Mouse (Mus musculus) liver, embryonic 14.5 days (tissue): ENCODE measurements around the gene Serpina11. TPM values are rescaled to one million over a fixed set of nuclear protein-coding genes. Genes with fewer than 3 reads are reported as not detected.

Experiments
- ATAC-seq: fragments of 200-750 bp; cut with Nextera tagmentation; 2 replicates; pipeline ENCODE4 v1.8.0; 2017; ENCODE audit warnings: moderate number of reproducible peaks, mild to moderate bottlenecking, moderate library complexity; ENCODE audit not compliant: insufficient read depth
- DNase-seq, 3 experiments: peaks; one replicate each; pipeline ENCODE4 v3.0.0-alpha.2; 2012 to 2013; ENCODE audit warnings: low read depth in 3 of 3, low spot score in 3 of 3
- H3K27ac ChIP-seq: fragments of 300-500 bp; sonication (generic); 2 replicates; pipeline ENCODE4 v1.5.1; 2014; ENCODE audit warnings: moderate library complexity, mild to moderate bottlenecking, control low read depth, inconsistent platforms
- H3K27me3 ChIP-seq: fragments of 300-500 bp; sonication (generic); 2 replicates; pipeline ENCODE4 v1.6.1; 2014; ENCODE audit warnings: mild to moderate bottlenecking, low read length, moderate library complexity; ENCODE audit not compliant: control insufficient read depth, insufficient read depth
- H3K36me3 ChIP-seq: fragments of 300-500 bp; sonication (generic); replicated peaks from 2 replicates; pipeline ENCODE4 v1.6.1; 2014; ENCODE audit warnings: low read depth; ENCODE audit not compliant: control insufficient read depth, insufficient read depth
- H3K4me1 ChIP-seq, 2 experiments: fragments of 200-500 bp in 1 of 2; fragments of 300-500 bp in 1 of 2; sonication (generic) in 1 of 2; replicated peaks; 2 replicates each; pipeline ENCODE4 v1.6.1; 2012 to 2014; ENCODE audit warnings: antibody characterized with exemption in 1 of 2, inconsistent platforms in 1 of 2, low read length in 1 of 2; ENCODE audit not compliant: control insufficient read depth in 2 of 2, insufficient read depth in 2 of 2
- H3K4me2 ChIP-seq: fragments of 300-500 bp; sonication (generic); 2 replicates; pipeline ENCODE4 v1.6.1; 2014; ENCODE audit warnings: low read depth, mild to moderate bottlenecking, control low read depth, moderate library complexity
- H3K4me3 ChIP-seq, 2 experiments: fragments of 200-500 bp in 1 of 2; fragments of 300-500 bp in 1 of 2; sonication (generic) in 1 of 2; 2 replicates each; pipeline ENCODE4 v1.5.1; 2012 to 2014; ENCODE audit warnings: low read depth in 2 of 2, low read length in 2 of 2, mild to moderate bottlenecking in 2 of 2, control low read depth in 1 of 2, inconsistent platforms in 1 of 2, moderate library complexity in 1 of 2; ENCODE audit not compliant: insufficient read depth in 1 of 2
- H3K9ac ChIP-seq: fragments of 300-500 bp; sonication (generic); replicated peaks from 2 replicates; pipeline ENCODE4 v1.6.1; 2014; ENCODE audit warnings: mild to moderate bottlenecking, control low read depth, moderate library complexity
- H3K9me3 ChIP-seq: fragments of 300-500 bp; sonication (generic); 2 replicates; pipeline ENCODE4 v1.6.1; 2016; ENCODE audit warnings: low read length, mixed read lengths; ENCODE audit not compliant: control insufficient read depth
- CTCF ChIP-seq: IDR thresholded peaks from 2 replicates; pipeline ENCODE4 v1.5.1; 2016; ENCODE audit warnings: antibody characterized with exemption, low read depth, control low read depth
- EP300 ChIP-seq: IDR thresholded peaks from 2 replicates; pipeline ENCODE4 v1.6.1; 2016; ENCODE audit warnings: antibody characterized with exemption, low read depth
- WGBS: fragments of 180-500 bp; shearing (Covaris S2); extraction: QIAGEN DNeasy Blood & Tissue Kit; methylation state at CpG from one replicate; pipeline ENCODE4 v1.1.7; 2014; ENCODE audit not compliant: insufficient replicate concordance; 5-methylcytosine and 5-hydroxymethylcytosine counted together
- polyA plus RNA-seq, 2 experiments: library from polyadenylated mRNA; depleted of rRNA in 1 of 2; stranded (reverse) in 1 of 2; unstranded in 1 of 2; fragments of >200 nt; fragmentation: Nextera tagmentation in 1 of 2; extraction: Ambion mirVana in 1 of 2; gene quantifications; 2 replicates each; pipeline versions ENCODE4 v1.2.1 to v1.2.3; 2012 to 2014

The Serpina11 gene
- polyA plus RNA-seq, 2 experiments, result 7.7 to 11.4 TPM

DNA sequence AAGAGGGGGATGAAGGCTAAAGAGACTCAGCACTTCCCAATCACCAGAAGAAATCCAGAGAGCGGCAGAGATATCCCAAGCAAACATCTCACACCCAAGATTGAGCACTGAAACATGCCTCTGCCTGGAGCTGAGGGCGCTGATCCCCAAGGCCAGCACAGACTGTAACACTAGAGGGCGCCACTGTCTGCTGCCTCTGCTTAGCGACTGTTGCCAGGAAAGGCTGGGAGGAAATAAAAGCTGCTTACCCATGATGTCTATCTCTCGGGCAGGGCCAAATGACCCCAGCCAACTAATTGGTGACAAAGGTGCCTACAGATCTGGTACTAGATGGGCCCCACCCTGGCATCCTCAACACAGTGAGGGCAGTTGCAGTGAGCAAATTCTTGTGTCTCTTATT is 11.9 kb downstream of the Serpina11 start:
- no peak overlapping the region for H3K4me3 ChIP-seq
- H3K9ac ChIP-seq, result no peak overlapping the region
- H3K4me1 ChIP-seq, result no peaks in the 10 kb centered on the region
- no peaks in the 10 kb centered on the region for H3K36me3 ChIP-seq
- peak; percentile 71 for TF ChIP-seq CTCF
- TF ChIP-seq EP300, result no peak
- no peak for ATAC-seq
- no peak for DNase-seq
- no peaks in the 10 kb centered on the region for H3K27me3 ChIP-seq
- no peak overlapping the region for H3K27ac ChIP-seq
- no peaks in the 10 kb centered on the region for H3K9me3 ChIP-seq
- 23% methylated on average over 5 of the region's 5 CpGs for WGBS
- no peak overlapping the region for H3K4me2 ChIP-seq

DNA sequence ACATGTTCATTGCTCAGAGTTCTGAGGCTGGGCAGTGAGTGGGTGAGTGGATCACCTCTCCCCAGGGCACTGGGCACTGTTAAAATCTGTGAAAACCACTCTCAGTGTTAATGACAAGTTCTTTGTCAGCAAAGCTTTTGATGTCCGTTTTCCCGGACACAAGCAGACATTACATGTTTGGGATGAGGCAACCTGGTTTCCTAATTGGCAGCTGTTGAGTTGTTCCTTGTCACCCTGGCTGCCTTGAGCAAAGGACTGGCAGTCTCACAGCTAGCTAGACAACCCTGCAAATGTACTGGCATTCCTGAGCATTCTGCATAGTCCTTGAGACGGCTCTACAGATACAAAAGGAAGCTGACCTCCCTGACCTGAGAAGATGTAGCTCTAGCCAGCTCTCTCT is 12.7 kb downstream of the Serpina11 start:
- WGBS, result 54% methylated on average over 3 of the region's 3 CpGs
- H3K9me3 ChIP-seq, result no peaks in the 10 kb centered on the region
- no peak overlapping the region for H3K9ac ChIP-seq
- H3K4me3 ChIP-seq, result no peak overlapping the region
- H3K4me2 ChIP-seq, result no peak overlapping the region
- DNase-seq (no peak), ATAC-seq (no peak)
- H3K27ac ChIP-seq, result no peak overlapping the region
- TF ChIP-seq EP300 (no peak), CTCF (no peak)
- H3K36me3 ChIP-seq, result no peaks in the 10 kb centered on the region
- H3K27me3 ChIP-seq, result no peaks in the 10 kb centered on the region
- H3K4me1 ChIP-seq, result no peaks in the 10 kb centered on the region

DNA sequence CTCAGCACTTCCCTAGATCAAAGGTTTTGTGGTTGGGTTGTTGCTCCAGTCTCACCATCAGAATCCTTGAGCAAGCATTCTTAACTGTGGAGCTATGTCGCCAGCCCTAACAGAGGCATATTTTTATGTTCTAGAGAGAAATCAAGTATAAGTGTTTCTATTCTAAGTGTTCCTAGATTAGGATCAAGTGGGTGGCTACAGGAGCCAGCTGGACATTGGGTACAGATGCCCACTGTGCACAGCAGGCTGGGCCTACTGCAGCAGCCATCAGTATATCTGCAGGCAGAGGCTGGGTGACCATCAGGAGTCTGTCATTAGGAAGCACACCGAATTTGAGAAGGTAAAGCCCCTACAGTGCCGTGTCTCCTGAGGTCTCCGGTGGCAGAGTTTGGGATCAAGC is 18.7 kb downstream of the Serpina11 start:
- H3K27ac ChIP-seq, result no peak overlapping the region
- no peak overlapping the region for H3K9ac ChIP-seq
- H3K36me3 ChIP-seq, result no peaks in the 10 kb centered on the region
- no peaks in the 10 kb centered on the region for H3K4me1 ChIP-seq
- ATAC-seq (no peak), DNase-seq (no peak)
- no peak overlapping the region for H3K4me3 ChIP-seq
- no peaks in the 10 kb centered on the region for H3K27me3 ChIP-seq
- H3K9me3 ChIP-seq, result no peaks in the 10 kb centered on the region
- H3K4me2 ChIP-seq, result no peak overlapping the region
- TF ChIP-seq CTCF, result no peak
- no peak for TF ChIP-seq EP300
- WGBS, result 65% methylated on average over 4 of the region's 4 CpGs

DNA sequence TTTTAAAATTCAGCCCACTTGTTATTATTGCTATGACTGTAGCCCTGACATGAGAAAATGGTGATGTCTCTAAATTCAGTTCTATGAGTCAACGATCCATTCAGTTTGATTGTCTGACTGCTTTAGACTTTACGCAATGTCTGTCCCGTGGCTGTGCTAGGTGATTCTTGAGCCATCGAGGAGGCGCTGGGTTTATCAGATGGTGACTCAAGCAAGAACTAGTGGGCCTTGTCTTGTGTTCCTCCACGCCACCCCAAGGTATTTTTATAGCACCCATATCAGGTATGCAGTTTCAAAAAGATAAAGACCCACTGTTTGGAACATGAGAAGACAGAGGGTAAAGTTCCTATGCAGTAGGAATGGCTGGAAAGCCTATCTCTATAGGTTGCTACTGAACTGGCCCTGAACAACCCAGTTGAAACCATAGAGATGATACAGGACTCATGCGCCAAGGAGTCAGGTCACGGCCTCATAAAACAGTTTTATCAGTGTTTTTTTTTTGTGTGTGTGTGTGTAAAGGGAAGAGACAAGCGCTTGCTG is 20.1 kb downstream of the Serpina11 start:
- no peaks in the 10 kb centered on the region for H3K9me3 ChIP-seq
- H3K4me2 ChIP-seq, result no peak overlapping the region
- no peaks in the 10 kb centered on the region for H3K36me3 ChIP-seq
- TF ChIP-seq CTCF, result no peak
- TF ChIP-seq EP300, result no peak
- ATAC-seq, result no peak
- no peak for DNase-seq
- no peak overlapping the region for H3K27ac ChIP-seq
- no peaks in the 10 kb centered on the region for H3K27me3 ChIP-seq
- H3K4me1 ChIP-seq, result no peaks in the 10 kb centered on the region
- H3K9ac ChIP-seq, result no peak overlapping the region
- 66% methylated on average over 9 of the region's 9 CpGs for WGBS
- no peak overlapping the region for H3K4me3 ChIP-seq

DNA sequence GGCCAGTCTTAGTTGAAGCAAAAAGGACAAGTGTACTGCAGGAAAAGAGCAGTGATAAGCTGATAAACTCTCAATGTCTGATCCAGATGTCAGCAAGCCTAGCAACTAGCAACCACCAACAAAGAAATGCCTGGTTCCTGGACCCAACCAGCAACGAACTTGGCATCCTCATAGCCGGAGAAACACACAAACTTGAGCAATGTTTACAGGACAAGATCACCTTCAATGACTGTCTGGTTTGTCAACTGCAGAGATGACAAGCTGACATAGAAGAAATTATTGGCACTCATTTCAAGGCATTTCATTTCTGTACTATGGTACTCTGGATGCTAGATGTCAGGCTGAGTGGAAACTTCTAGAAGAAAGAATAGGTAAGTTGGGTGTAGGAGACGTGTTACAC is 23.0 kb downstream of the Serpina11 start:
- no peaks in the 10 kb centered on the region for H3K36me3 ChIP-seq
- H3K4me3 ChIP-seq, result no peak overlapping the region
- WGBS, result 33% methylated on average over 3 of the region's 3 CpGs
- TF ChIP-seq CTCF, result no peak
- TF ChIP-seq EP300, result no peak
- no peaks in the 10 kb centered on the region for H3K9me3 ChIP-seq
- H3K9ac ChIP-seq, result no peak overlapping the region
- H3K4me1 ChIP-seq, result peaks cover 0 to under 1% of the 10 kb centered on the region in 2 experiments; a peak in 1 of 4 replicates
- no peak overlapping the region for H3K27ac ChIP-seq
- H3K27me3 ChIP-seq, result no peaks in the 10 kb centered on the region
- no peak overlapping the region for H3K4me2 ChIP-seq
- no peak for DNase-seq
- ATAC-seq, result no peak
